Mouse (Mus musculus) adrenal gland, postnatal 0 days (tissue): ENCODE data around the gene Igsf3. TPM values are rescaled to one million over a fixed set of nuclear protein-coding genes. Genes with fewer than 3 reads are reported as not detected.

Experiments
- polyA plus RNA-seq: library from polyadenylated mRNA; unstranded; fragments of >200 nt; fragmentation: Nextera tagmentation; extraction: Ambion mirVana; gene quantifications from 2 replicates; pipeline ENCODE4 v1.2.1, GENCODE M21; 2015

The Igsf3 gene
- polyA plus RNA-seq = 13.8 and 20.3 TPM in 2 replicates

GRCm38 (mm10) chr3:101376538-101377247, at the start of gene Igsf3:
Gene Igsf3, plus strand, starts transcription at chr3:101377083.

Other genes starting within 250 kb of the Igsf3 start
- gene Cd2, start 89.1 kb upstream of the Igsf3 start, polyA plus RNA-seq = 0.39 and 0.65 TPM in 2 replicates
- 124 and 192 TPM in 2 replicates for gene Atp1a1, start 227.6 kb downstream of the Igsf3 start, polyA plus RNA-seq